Mouse (Mus musculus) limb, embryonic 12.5 days (tissue): ENCODE data around the gene Pcx. TPM values are rescaled to one million over a fixed set of nuclear protein-coding genes. Genes with fewer than 3 reads are reported as not detected.

ENCODE experiments used
- ATAC-seq: fragments of 200-750 bp; cut with Nextera tagmentation; 2 replicates; pipeline ENCODE4 v1.8.0; 2017; ENCODE audit warnings: low read depth, moderate TSS enrichment; ENCODE audit not compliant: insufficient number of reproducible peaks, insufficient read depth, low FRiP score, low TSS enrichment
- H3K27ac ChIP-seq: fragments of 300-500 bp; sonication (generic); 2 replicates; pipeline ENCODE4 v1.5.1; 2016; ENCODE audit warnings: mild to moderate bottlenecking, moderate library complexity
- H3K27me3 ChIP-seq: fragments of 300-500 bp; sonication (generic); 2 replicates; pipeline ENCODE4 v1.6.1; 2016; ENCODE audit warnings: mild to moderate bottlenecking, moderate library complexity
- H3K36me3 ChIP-seq: fragments of 300-500 bp; sonication (generic); 2 replicates; pipeline ENCODE4 v1.6.1; 2016; ENCODE audit warnings: mild to moderate bottlenecking, moderate library complexity
- H3K4me1 ChIP-seq: fragments of 300-500 bp; sonication (generic); replicated peaks from 2 replicates; pipeline ENCODE4 v1.6.1; 2016
- H3K4me2 ChIP-seq: fragments of 300-500 bp; sonication (generic); 2 replicates; pipeline ENCODE4 v1.6.1; 2016; ENCODE audit warnings: mild to moderate bottlenecking, moderate library complexity
- H3K4me3 ChIP-seq: fragments of 300-500 bp; sonication (generic); replicated peaks from 2 replicates; pipeline ENCODE4 v1.5.1; 2016; ENCODE audit warnings: mild to moderate bottlenecking
- H3K9ac ChIP-seq: fragments of 300-500 bp; sonication (generic); replicated peaks from 2 replicates; pipeline ENCODE4 v1.6.1; 2016; ENCODE audit warnings: mild to moderate bottlenecking, moderate library complexity
- H3K9me3 ChIP-seq: fragments of 300-500 bp; sonication (generic); 2 replicates; pipeline ENCODE4 v1.6.1; 2016; ENCODE audit warnings: mild to moderate bottlenecking, moderate library complexity
- WGBS: fragments of 180-500 bp; shearing (Covaris S2); methylation state at CpG from one replicate; pipeline ENCODE4 v1.1.7; 2016; 5-methylcytosine and 5-hydroxymethylcytosine counted together
- polyA plus RNA-seq: library from polyadenylated mRNA; unstranded; fragments of >200 nt; fragmentation: Nextera tagmentation; extraction: Ambion mirVana; gene quantifications from 2 replicates; pipeline ENCODE4 v1.2.1, GENCODE M21; 2016

Gene Pcx
- polyA plus RNA-seq, 1 experiment from 2014 or later = 20.6 TPM

GRCm38 (mm10) chr19:4588430-4588829 lies 78.2 kb downstream of the Pcx start:
- no peak overlapping the region for H3K4me3 ChIP-seq
- no peak overlapping the region for H3K9ac ChIP-seq
- WGBS = 69% methylated on average over 3 of the region's 3 CpGs
- H3K9me3 ChIP-seq = no peaks in the 10 kb centered on the region
- H3K27me3 ChIP-seq = no peaks in the 10 kb centered on the region
- H3K4me1 ChIP-seq = no peaks in the 10 kb centered on the region
- H3K36me3 ChIP-seq = no peaks in the 10 kb centered on the region
- H3K27ac ChIP-seq = no peak overlapping the region
- no peak overlapping the region for H3K4me2 ChIP-seq
- no peak for ATAC-seq

- Histone ChIP-seq H3K4me2 (no peak overlapping the region), H3K4me1 (no peaks in the 10 kb centered on the region), H3K27ac (no peak overlapping the region), H3K9me3 (no peaks in the 10 kb centered on the region), H3K27me3 (no peaks in the 10 kb centered on the region), H3K36me3 (no peaks in the 10 kb centered on the region), H3K9ac (no peak overlapping the region), H3K4me3 (no peak overlapping the region)
- 68% methylated on average over 1 of the region's 1 CpGs for WGBS
- ATAC-seq = no peak
Observed at GRCm38 (mm10) chr19:4589081-4589480, 78.8 kb downstream of the Pcx start.

GRCm38 (mm10) chr19:4590025-4590424 lies 79.8 kb downstream of the Pcx start:
- no peak overlapping the region for H3K27ac ChIP-seq
- ATAC-seq = no peak
- H3K36me3 ChIP-seq = no peaks in the 10 kb centered on the region
- no peak overlapping the region for H3K9ac ChIP-seq
- 77% methylated on average over 3 of the region's 3 CpGs for WGBS
- no peak overlapping the region for H3K4me3 ChIP-seq
- no peaks in the 10 kb centered on the region for H3K27me3 ChIP-seq
- no peaks in the 10 kb centered on the region for H3K9me3 ChIP-seq
- H3K4me2 ChIP-seq = no peak overlapping the region
- H3K4me1 ChIP-seq = no peaks in the 10 kb centered on the region

- H3K9ac ChIP-seq = no peak overlapping the region
- no peak overlapping the region for H3K27ac ChIP-seq
- no peaks in the 10 kb centered on the region for H3K36me3 ChIP-seq
- no peak for ATAC-seq
- 50% methylated on average over 7 of the region's 7 CpGs for WGBS
- no peak overlapping the region for H3K4me3 ChIP-seq
- H3K4me2 ChIP-seq = no peak overlapping the region
- no peaks in the 10 kb centered on the region for H3K9me3 ChIP-seq
- no peaks in the 10 kb centered on the region for H3K4me1 ChIP-seq
- no peaks in the 10 kb centered on the region for H3K27me3 ChIP-seq
Observed at GRCm38 (mm10) chr19:4593792-4594522, 83.7 kb downstream of the Pcx start.

GRCm38 (mm10) chr19:4596071-4596470 lies 85.8 kb downstream of the Pcx start:
- no peak overlapping the region for H3K9ac ChIP-seq
- no peak overlapping the region for H3K4me3 ChIP-seq
- WGBS = 78% methylated on average over 2 of the region's 2 CpGs
- no peaks in the 10 kb centered on the region for H3K36me3 ChIP-seq
- no peaks in the 10 kb centered on the region for H3K4me1 ChIP-seq
- no peak for ATAC-seq
- no peak overlapping the region for H3K4me2 ChIP-seq
- H3K27ac ChIP-seq = no peak overlapping the region
- H3K9me3 ChIP-seq = no peaks in the 10 kb centered on the region
- no peaks in the 10 kb centered on the region for H3K27me3 ChIP-seq

GRCm38 (mm10) chr19:4602459-4602858 lies 92.2 kb downstream of the Pcx start:
- H3K4me2 ChIP-seq = no peak overlapping the region
- ATAC-seq = no peak
- WGBS = 87% methylated on average over 20 of the region's 20 CpGs
- no peaks in the 10 kb centered on the region for H3K9me3 ChIP-seq
- H3K27me3 ChIP-seq = no peaks in the 10 kb centered on the region
- H3K4me1 ChIP-seq = peaks cover 9% of the 10 kb centered on the region
- no peak overlapping the region for H3K27ac ChIP-seq
- H3K4me3 ChIP-seq = no peak overlapping the region
- no peaks in the 10 kb centered on the region for H3K36me3 ChIP-seq
- no peak overlapping the region for H3K9ac ChIP-seq

GRCm38 (mm10) chr19:4603801-4604723 lies 93.8 kb downstream of the Pcx start:
- no peak overlapping the region for H3K27ac ChIP-seq
- peak overlapping the region; percentile 26; the same call in 1 of the 2 replicates for H3K4me2 ChIP-seq
- ATAC-seq = peak; percentile 64; the same call in 1 of the 2 replicates
- H3K4me3 ChIP-seq = no peak overlapping the region
- WGBS = 38% methylated on average over 24 of the region's 24 CpGs
- peaks cover 9% of the 10 kb centered on the region for H3K4me1 ChIP-seq
- H3K36me3 ChIP-seq = no peaks in the 10 kb centered on the region
- H3K9ac ChIP-seq = 0 out of 2 replicates have a peak overlapping the region, but pooled peaks have one; percentile 14
- H3K27me3 ChIP-seq = no peaks in the 10 kb centered on the region
- no peaks in the 10 kb centered on the region for H3K9me3 ChIP-seq

- H3K4me3 ChIP-seq = no peak overlapping the region
- 90% methylated on average over 4 of the region's 4 CpGs for WGBS
- H3K9me3 ChIP-seq = no peaks in the 10 kb centered on the region
- ATAC-seq = no peak
- H3K4me1 ChIP-seq = peaks cover 9% of the 10 kb centered on the region
- no peak overlapping the region for H3K4me2 ChIP-seq
- H3K27ac ChIP-seq = no peak overlapping the region
- peaks cover 2% of the 10 kb centered on the region; the same call in 1 of the 2 replicates for H3K36me3 ChIP-seq
- H3K9ac ChIP-seq = no peak overlapping the region
- H3K27me3 ChIP-seq = no peaks in the 10 kb centered on the region
Observed at GRCm38 (mm10) chr19:4605654-4606053, 95.4 kb downstream of the Pcx start.

GRCm38 (mm10) chr19:4607406-4607805 lies 97.1 kb downstream of the Pcx start:
- Histone ChIP-seq H3K27ac (no peak overlapping the region), H3K27me3 (no peaks in the 10 kb centered on the region)

GRCm38 (mm10) chr19:4608511-4608910 lies 98.2 kb downstream of the Pcx start:
- Histone ChIP-seq H3K27ac (no peak overlapping the region), H3K4me2 (no peak overlapping the region), H3K9ac (no peak overlapping the region), H3K4me3 (no peak overlapping the region), H3K4me1 (peaks cover 22% of the 10 kb centered on the region), H3K36me3 (peaks cover 31% of the 10 kb centered on the region), H3K9me3 (no peaks in the 10 kb centered on the region), H3K27me3 (no peaks in the 10 kb centered on the region)
- ATAC-seq = no peak
- 88% methylated on average over 4 of the region's 4 CpGs for WGBS

More at GRCm38 (mm10) chr19:4607406-4607805, 97.1 kb downstream of the Pcx start:
- ATAC-seq = no peak
- Histone ChIP-seq H3K4me3 (no peak overlapping the region), H3K9me3 (no peaks in the 10 kb centered on the region), H3K4me2 (no peak overlapping the region), H3K9ac (no peak overlapping the region), H3K4me1 (peaks cover 11% of the 10 kb centered on the region), H3K36me3 (peaks cover 20% of the 10 kb centered on the region)
- WGBS = 86% methylated on average over 12 of the region's 12 CpGs

- Histone ChIP-seq H3K9ac (0 out of 2 replicates have a peak overlapping the region, but pooled peaks have one; percentile 23), H3K27me3 (no peaks in the 10 kb centered on the region), H3K4me1 (peaks cover 26% of the 10 kb centered on the region), H3K4me3 (no peak overlapping the region), H3K36me3 (peaks cover 40% of the 10 kb centered on the region), H3K27ac (no peak overlapping the region), H3K9me3 (no peaks in the 10 kb centered on the region), H3K4me2 (no peak overlapping the region)
- no peak for ATAC-seq
- 56% methylated on average over 4 of the region's 4 CpGs for WGBS
Observed at GRCm38 (mm10) chr19:4610109-4610508, 99.8 kb downstream of the Pcx start.
